Mouse (Mus musculus): ENCODE measurements at regions not wholly inside any gene's neighbourhood (a gene's known extent, or its start where the extent isn't known, plus 50 kb on each side); places are given as distances from the start of the nearest gene placed in this dataset.

DNA sequence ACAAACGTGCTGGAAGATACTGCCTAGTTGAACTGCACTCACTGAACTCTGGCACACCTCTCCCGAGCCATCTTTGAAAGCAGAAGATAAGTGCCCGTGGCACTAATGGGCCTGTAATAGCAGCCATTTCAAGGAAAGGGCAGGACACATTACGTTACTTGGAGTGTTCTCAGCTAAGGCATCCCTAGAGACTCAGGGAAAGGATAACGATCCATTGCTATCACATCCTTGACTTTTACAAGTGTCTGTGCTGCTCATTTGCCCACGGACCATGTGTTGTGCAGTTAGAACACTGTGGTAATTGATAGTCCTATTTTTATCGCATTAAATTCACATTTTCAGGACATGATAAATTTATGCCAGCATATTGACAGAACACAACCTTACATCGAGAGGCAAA, 79.7 kb upstream of the Bank1 start:
- no peak for TF ChIP-seq USF1 (IDR thresholded peaks at IDR 0.05; ENCODE audit: low read depth, low read length)
- no peak for TF ChIP-seq CTCF (conservative IDR thresholded peaks at IDR 0.05 in 1 of 2, IDR thresholded peaks at IDR 0.05 in 1 of 2; ENCODE audit: low read depth in 2 of 2, low read length in 2 of 2)

Measured in CH12.LX (cell line).